Mouse (Mus musculus): Measurements from ENCODE around the gene Plce1.

DNA sequence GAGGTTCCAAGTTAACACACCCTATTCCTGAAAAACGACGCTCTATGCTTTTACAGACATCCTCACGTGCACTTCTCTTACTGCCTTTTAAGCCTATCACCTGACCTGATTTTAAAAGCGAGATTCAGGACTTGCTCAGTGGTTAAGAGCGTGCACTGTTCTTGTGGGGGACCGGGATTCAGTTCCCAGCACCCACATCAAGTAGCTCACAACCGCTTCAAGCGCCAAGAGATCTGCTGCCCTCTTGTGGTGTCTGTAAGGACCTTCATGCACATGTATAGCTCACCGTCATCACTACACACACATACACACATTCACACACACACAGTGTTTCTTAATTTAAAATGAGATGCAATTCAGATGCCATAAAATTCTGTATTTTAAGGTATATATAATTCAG is 21.9 kb upstream of the Plce1 start:
- TF ChIP-seq POLR2A (IDR thresholded peaks at IDR 0.05; ENCODE audit: insufficient read depth, low read depth, low read length) (no peak), CTCF (IDR thresholded peaks at IDR 0.05; ENCODE audit: insufficient read depth, low read depth, low read length) (no peak)

Data from olfactory bulb, adult 2 months (tissue).